Mouse (Mus musculus) megakaryocyte, embryonic 14.5 days (primary cell): ENCODE results near the gene Ip6k1. TPM values are rescaled to one million over a fixed set of nuclear protein-coding genes. Genes with fewer than 3 reads are reported as not detected.

ENCODE experiments used
- H3K27me3 ChIP-seq: replicated peaks from 2 replicates; pipeline ENCODE3; 2012; ENCODE audit warnings: inconsistent platforms
- H3K36me3 ChIP-seq: replicated peaks from 2 replicates; pipeline ENCODE3; 2012; ENCODE audit warnings: low read length, inconsistent platforms, mixed read lengths
- H3K4me1 ChIP-seq: 2 replicates; pipeline ENCODE4 v1.6.1; 2012; ENCODE audit warnings: inconsistent platforms
- H3K4me3 ChIP-seq: replicated peaks from 2 replicates; pipeline ENCODE3; 2012; ENCODE audit warnings: moderate library complexity, mild to moderate bottlenecking, inconsistent platforms
- H3K9me3 ChIP-seq: 2 replicates; pipeline ENCODE4 v1.6.1; 2012; ENCODE audit warnings: inconsistent platforms
- FLI1 ChIP-seq: IDR thresholded peaks from 2 replicates; pipeline ENCODE4 v1.6.1; 2012; ENCODE audit warnings: low read length, inconsistent platforms, mixed read lengths
- GATA1 ChIP-seq: IDR thresholded peaks from 3 replicates; pipeline ENCODE4 v1.6.1; 2012; ENCODE audit warnings: mixed read lengths, low read length, inconsistent platforms, borderline replicate concordance
- polyA plus RNA-seq: library from polyadenylated mRNA; stranded (reverse); fragments of >175 nt; gene quantifications from 2 replicates; pipeline ENCODE4 v1.2.3, GENCODE M21; 2012; ENCODE audit warnings: low replicate concordance; ENCODE audit not compliant: insufficient read depth

Ip6k1 gene
- polyA plus RNA-seq, 1 experiment, result 26.3 TPM

GRCm38 (mm10) chr9:107981684-107982605 is 20.4 kb upstream of the Ip6k1 start:
- H3K4me1 ChIP-seq, result peaks cover 86% of the 10 kb centered on the region
- no peaks in the 10 kb centered on the region for H3K27me3 ChIP-seq
- H3K36me3 ChIP-seq, result peaks cover 86% of the 10 kb centered on the region
- peak overlapping the region; percentile 99 for H3K4me3 ChIP-seq
- TF ChIP-seq GATA1 (no peak), FLI1 (no peak)
- no peaks in the 10 kb centered on the region for H3K9me3 ChIP-seq

- Histone ChIP-seq H3K27me3 (no peaks in the 10 kb centered on the region), H3K4me1 (peaks cover 86% of the 10 kb centered on the region), H3K36me3 (peaks cover 78% of the 10 kb centered on the region), H3K4me3 (peak within 1 kb of the TSS; percentile 99), H3K9me3 (no peaks in the 10 kb centered on the region)
- TF ChIP-seq GATA1 (peak; percentile 97), FLI1 (peak; percentile 99)
Observed at GRCm38 (mm10) chr9:107982681-107983346, 19.5 kb upstream of the Ip6k1 start, which contains the start of gene Gm20661. Gene Gm20661 (plus strand): TSS chr9:107983058.

GRCm38 (mm10) chr9:107983421-107983890 is 18.8 kb upstream of the Ip6k1 start:
- Histone ChIP-seq H3K27me3 (no peaks in the 10 kb centered on the region), H3K4me1 (peaks cover 86% of the 10 kb centered on the region), H3K4me3 (peak overlapping the region; percentile 99), H3K36me3 (peaks cover 71% of the 10 kb centered on the region), H3K9me3 (no peaks in the 10 kb centered on the region)
- no peak for TF ChIP-seq GATA1
- TF ChIP-seq FLI1, result 0 out of 2 replicates have a peak, but pooled peaks have one; percentile 13

- Histone ChIP-seq H3K36me3 (peaks cover 64% of the 10 kb centered on the region), H3K4me1 (peaks cover 81% of the 10 kb centered on the region), H3K4me3 (peak overlapping the region; percentile 99), H3K9me3 (no peaks in the 10 kb centered on the region), H3K27me3 (no peaks in the 10 kb centered on the region)
- TF ChIP-seq GATA1, result no peak
- TF ChIP-seq FLI1, result no peak
Observed at GRCm38 (mm10) chr9:107984052-107984753, 18.1 kb upstream of the Ip6k1 start.

- H3K36me3 ChIP-seq, result peaks cover 59% of the 10 kb centered on the region
- TF ChIP-seq FLI1 (no peak), GATA1 (no peak)
- H3K9me3 ChIP-seq, result no peaks in the 10 kb centered on the region
- H3K4me3 ChIP-seq, result peak overlapping the region; percentile 99
- no peaks in the 10 kb centered on the region for H3K27me3 ChIP-seq
- peaks cover 79% of the 10 kb centered on the region for H3K4me1 ChIP-seq
Observed at GRCm38 (mm10) chr9:107984754-107985055, 17.6 kb upstream of the Ip6k1 start.

GRCm38 (mm10) chr9:107985131-107986119 is 16.9 kb upstream of the Ip6k1 start, which contains the start of gene Inka1:
Gene Inka1 (minus strand): TSS chr9:107985879.
- Histone ChIP-seq H3K4me1 (peaks cover 79% of the 10 kb centered on the region), H3K27me3 (no peaks in the 10 kb centered on the region), H3K9me3 (no peaks in the 10 kb centered on the region), H3K36me3 (peaks cover 52% of the 10 kb centered on the region), H3K4me3 (peak within 1 kb of the TSS; percentile 99)
- no peak for TF ChIP-seq FLI1
- no peak for TF ChIP-seq GATA1

GRCm38 (mm10) chr9:107986376-107986775 is 15.9 kb upstream of the Ip6k1 start:
- TF ChIP-seq FLI1 (no peak), GATA1 (peak; percentile 61; the same call in 1 of the 3 replicates)
- H3K4me3 ChIP-seq, result peak overlapping the region; percentile 89
- no peaks in the 10 kb centered on the region for H3K9me3 ChIP-seq
- H3K4me1 ChIP-seq, result peaks cover 74% of the 10 kb centered on the region
- H3K27me3 ChIP-seq, result no peaks in the 10 kb centered on the region
- peaks cover 42% of the 10 kb centered on the region for H3K36me3 ChIP-seq

- Histone ChIP-seq H3K27me3 (no peaks in the 10 kb centered on the region), H3K4me1 (peaks cover 69% of the 10 kb centered on the region), H3K36me3 (peaks cover 29% of the 10 kb centered on the region), H3K9me3 (no peaks in the 10 kb centered on the region), H3K4me3 (no peak overlapping the region)
- TF ChIP-seq GATA1 (no peak), FLI1 (no peak)
Observed at GRCm38 (mm10) chr9:107987950-107988349, 14.4 kb upstream of the Ip6k1 start.
